Mouse (Mus musculus): ENCODE measurements around the gene Cwh43.

Cwh43 gene

DNA sequence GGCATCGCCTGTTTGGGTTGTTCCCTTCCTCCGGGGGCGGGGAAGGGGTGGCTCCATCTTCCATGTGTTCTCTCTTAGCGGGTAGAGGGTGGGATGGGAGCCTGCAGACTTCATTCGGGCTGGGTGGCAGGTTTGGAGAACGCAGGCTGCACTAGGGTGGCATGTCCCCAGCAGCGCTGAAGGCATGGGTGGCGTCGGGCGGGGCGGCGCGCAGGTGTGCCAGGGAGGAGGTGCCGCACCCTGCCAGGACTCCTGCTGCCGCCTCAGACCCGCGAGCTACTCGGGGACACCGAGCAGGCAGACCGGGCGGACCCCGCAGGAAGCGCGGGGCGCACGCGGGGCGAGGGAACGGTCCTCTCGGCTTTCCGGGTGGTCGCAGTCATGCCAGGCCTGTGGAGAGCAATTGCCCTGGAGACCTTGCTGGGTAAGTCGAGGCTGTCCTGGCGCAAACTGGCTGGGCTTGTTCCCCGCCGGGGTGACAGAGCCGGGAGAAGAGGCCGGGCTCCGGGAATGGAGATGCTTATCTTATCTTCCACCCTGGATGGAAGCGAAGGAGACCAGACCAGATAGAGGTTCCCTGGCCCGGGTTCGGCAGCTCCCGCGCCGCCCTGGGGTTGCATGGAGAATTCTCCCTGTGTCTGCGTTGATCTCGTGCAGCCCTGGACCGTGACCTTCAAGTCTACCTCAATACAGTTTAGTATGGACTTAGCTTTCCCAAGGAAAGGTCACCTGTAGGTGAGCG lies at the start of gene Cwh43:
Gene Cwh43 (plus strand): TSS at position 95 of the 742 bp plus-strand sequence.
- no peak for DNase-seq

DNA sequence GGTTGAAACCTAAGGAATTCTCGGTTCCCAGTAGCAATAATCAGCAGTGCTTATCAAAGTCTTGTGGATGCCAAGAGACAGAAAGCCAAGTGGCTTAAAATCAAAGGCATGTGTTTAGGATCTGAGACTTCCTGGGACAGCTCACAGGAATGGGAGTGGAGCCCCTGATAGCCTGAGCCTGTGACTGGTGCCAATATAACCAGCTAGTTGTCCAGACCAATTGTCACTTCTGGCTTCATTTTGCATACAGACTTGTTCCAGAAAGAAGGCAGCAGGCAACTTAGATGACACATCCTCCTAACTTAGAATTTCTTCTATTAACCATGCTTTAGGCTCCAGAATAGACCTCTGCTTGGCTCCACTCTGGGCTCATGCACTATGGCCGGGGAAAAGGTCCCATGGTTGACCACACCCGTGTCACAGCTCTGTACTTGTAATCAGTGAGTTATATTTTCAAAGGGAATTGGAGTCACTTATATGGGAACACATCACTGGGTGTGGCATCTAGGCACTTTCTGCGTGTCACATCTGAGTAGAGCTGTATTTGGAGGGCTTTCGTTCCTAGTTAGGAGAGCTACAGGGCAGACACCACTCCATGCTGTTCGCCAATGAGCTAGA lies 46.6 kb upstream of the Cwh43 start:
- DNase-seq = no peak

DNA sequence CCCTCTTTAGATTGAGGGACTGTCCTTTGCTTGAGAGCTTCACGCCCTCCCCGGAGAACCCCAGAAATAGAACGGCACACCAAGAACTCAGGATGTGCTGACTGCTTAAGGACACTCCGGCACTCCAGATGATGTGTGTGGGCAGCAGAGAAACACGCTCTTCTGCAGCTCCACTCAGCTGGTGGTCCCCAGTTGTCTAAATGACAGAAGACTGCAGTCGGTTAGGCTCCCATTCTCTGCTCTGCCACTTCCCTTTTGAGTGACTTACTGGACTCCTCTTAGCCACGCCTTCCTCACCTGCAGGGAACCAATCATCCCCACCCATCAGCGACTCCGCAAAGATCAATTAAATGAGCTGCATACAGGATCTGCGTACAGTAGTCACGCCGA lies 46.1 kb upstream of the Cwh43 start:
- DNase-seq = no peak

DNA sequence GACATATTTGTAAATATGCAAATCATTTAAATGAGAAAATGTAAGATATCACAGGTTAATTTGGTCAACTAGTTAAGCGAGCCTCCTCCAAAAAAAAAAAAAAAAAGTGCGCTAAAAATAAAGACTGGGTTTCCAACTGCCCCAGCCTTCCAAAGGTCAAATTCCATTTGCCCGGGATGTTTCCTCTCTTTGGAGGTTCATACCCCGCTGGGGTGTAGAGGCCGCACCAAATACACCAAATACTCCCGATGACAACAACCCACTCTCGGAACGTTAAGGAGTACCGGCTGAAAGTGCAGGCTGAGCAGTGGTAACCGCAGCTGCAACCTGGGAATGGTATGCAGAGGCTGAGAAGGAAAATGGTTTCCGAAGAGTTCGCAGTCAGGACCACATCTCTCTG lies 45.6 kb upstream of the Cwh43 start:
- no peak for DNase-seq

DNA sequence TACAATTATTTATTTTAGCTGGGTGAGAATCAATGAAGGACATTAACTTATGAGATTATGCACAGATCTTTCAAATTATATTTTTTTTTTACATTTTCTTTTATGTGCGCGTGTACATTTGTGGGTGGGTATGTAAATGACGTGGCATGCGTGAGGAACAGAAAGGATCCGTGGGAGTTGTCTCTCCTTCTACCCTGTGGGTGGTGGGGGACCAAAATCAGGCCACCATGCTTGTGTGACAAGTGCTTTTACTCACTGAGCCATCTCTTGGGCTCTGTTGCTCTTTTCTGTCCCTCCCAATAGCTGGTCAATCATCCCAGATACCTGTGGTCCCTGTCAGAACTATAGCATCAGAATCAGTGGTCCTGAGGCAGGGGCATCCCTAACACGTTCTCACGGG lies 43.5 kb upstream of the Cwh43 start:
- DNase-seq = no peak

DNA sequence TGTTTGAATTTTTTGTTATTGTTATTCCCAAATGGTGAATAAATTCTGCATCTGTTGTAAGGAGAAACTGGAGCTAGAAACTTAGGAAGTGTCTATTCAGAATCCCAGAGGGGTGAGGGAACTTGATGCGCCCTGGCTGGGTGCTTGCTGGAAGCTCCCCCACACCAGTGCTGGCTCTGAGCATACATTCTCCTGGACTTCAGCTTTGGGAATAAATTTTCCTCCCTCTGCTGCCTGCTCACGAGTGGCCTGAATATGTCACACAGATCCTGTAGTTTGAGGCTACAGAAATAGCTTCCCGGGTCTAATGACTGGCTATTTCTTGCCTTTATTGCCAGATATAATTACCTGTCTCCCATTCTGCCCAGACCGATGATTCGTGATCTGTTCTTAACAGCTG lies 43.1 kb upstream of the Cwh43 start:
- no peak for DNase-seq

DNA sequence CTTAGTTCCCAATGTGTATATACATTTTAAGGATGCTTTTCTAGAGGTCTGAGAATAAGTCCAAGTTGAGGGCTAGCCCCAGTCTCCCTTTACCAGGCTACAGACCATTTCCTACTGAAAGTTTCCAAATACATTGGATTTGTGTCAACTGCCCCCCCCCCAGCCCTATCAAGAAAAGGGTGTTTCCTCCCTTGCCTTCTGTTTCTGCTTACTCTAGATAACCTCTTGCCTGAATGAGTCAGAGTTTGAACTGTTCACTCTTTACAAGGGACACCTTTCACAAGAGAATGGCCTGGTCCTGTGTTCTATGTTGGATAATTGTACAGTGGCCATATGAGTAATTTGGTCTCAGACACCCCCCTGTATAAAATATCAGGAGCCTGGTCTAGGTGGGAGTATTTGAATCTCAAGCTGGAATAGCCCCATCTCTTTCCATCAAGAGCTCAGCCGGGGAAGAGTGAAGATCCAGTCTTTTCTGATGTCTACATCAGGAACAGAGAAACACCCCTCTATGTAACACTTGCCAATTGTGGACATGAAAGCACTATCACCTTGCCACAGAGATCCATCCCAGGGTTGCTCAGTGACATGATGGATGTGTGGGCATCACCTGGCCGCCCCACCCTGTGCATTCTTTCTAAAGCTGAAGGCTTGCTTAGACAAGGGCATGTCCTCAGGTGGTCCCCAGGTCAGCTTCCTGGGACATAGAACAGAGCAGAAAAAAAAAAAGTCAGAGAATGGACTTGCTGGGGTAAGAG lies 41.6 kb upstream of the Cwh43 start:
- DNase-seq = no peak

DNA sequence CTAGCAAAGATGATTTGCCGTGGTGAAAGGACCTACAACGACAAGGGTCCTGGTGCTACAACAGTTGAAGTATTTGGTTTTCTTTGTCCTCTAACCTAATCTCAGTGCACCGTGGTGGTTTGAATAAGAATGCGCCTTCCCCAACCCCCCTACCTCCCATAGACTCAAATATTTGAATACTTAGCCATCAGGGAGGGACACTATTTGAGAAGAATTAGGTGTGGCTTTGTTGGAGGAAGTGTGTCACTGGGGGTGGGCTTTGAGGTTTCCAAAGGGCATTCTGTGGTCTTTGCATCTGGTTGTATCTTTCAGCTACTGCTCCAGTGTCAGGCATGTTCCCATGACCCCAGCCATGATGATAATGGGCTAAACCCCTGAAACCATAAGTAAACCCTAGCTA lies 38.0 kb upstream of the Cwh43 start:
- DNase-seq = no peak

DNA sequence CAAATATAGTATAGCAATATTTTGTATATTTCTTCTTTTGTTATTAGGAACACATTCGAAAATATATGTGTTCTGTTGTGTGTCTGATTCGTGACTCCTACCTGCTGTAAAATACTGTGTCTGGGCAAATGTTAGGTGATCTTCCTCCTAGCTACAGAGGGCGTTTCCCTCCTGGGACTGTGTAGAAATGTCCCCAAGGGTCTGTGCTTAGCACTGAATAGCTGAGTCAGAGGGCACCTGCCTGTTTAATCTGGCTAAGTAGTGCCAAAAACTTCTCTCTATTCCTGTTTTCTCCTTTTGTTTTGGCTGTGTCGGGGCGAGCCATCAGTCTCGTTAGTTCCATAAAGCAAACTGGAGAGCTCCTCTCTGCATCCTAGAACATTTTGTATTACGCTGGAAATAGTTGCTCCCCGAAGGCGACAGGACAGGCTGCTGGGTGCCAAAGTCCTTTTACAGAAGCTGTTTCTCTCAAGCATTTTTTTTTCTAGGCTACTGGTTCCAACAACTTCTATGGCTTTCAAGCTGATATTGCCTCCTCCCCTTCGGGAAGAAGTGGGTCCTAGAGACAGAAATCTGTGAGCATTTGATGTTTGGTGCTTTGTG lies 36.9 kb upstream of the Cwh43 start:
- DNase-seq = no peak

DNA sequence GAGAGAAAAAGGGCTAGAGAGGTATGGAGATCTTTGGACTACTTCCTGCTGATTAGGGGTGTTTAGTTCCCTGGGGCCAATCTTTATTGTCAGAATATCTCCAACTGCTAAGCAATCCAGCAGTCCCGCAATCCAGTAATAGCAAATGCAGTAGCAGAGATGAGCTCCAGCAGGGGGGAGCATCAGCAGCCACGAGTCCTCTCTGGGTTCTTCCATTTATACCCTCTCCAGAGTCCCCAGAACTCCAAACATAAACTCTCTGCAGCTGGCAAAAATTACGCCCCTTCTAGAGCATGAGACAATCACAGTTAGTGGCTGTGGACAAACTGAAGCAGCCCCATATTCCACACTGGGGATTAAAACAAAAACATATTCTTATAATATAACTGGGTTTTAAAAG lies 36.1 kb upstream of the Cwh43 start:
- DNase-seq = no peak

DNA sequence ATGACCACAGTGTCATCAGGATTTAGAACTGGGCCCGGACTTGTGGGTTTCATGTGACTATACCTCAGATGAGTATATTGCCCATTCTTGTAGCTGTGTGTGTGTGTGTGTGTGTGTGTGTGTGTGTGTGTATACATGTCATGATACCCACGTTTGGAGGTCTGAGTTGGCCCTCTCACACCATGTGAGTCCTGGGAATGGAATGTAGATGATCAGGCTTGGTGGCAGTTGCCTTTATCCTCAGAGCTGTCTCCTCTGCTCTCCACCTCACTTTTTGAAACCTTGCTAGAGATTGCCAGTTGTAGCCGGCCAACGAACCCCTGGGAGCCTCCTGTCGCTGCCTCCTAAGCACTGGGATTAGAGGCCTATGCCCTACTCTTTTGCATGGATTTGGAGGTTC lies 33.3 kb upstream of the Cwh43 start:
- no peak for DNase-seq

DNA sequence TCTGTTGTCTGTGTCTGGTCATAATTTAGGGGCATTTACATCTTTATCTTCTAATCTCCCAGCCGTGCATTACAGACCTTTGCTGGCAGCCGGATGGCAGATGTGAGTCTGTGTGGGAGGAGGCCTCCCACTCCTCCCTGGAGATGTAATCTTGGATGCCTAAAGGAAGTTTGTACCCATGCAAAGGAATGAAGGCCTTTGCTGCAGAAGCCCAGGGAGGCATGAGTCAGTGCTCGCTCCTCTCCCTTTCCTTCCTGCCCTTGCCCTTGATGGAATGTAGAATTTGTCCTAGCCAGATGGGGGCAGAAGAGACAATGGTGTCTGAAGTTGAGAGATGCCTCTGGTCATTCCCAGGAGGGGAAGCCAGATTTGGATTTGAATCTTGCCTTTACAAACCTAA lies 32.7 kb upstream of the Cwh43 start:
- no peak for DNase-seq

DNA sequence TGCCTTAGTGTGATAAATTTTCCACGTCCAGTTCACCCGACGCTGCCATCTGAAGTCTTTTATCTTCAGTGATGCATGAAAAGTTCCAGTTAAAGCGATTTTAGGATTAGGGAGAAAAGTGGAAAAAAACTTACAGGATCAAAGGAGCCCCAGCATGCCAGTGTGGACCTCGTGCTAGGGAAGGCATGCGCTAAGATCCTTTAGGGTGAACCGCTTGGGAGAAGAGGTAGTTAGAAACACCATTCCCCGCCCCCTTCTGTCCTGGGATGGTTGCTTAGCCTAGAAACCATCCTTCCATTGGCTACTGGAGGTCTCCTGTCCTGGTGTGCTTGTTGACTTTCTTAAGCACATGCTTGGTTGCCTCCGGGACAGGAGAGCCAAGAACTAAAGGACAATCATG lies 29.8 kb upstream of the Cwh43 start:
- no peak for DNase-seq

DNA sequence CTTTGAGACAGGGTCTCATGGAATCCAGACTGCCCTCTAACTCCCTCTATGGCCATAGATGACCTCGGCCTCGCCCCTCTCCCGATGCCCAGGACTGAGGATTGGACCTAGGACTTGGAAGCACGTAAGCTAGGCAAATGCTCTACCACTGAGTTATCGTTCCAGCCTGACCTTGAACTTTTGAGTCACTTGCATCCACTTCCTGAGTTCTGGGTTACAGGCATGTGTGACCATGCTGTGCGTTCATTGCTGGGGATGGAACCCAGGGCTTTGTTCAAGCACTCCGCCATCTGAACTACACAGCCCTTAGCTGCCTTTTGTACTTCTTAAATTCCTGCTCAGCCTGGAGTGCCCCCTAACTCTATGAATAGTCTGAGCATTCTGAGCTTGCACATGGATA lies 29.4 kb upstream of the Cwh43 start:
- DNase-seq = no peak

DNA sequence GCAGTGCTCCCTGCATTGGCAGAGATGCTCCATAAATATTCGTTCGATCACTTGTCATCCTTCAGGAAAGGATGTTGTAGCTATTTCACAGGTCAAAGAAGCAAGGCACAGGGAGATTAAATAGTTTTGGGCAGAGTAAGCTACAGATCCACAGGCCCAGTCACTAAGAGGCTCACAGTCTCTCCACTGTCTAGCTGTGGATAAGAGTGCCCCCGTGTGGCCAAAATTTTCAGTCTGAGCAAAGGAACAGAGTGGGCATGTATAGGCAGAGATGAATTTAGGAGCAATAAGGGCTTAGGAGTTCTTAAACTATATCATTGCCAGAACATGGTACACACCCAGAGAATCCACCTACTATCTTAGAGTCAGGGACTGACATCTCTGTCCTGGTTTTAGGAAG lies 26.0 kb upstream of the Cwh43 start:
- DNase-seq = peak; percentile 71 to 77

DNA sequence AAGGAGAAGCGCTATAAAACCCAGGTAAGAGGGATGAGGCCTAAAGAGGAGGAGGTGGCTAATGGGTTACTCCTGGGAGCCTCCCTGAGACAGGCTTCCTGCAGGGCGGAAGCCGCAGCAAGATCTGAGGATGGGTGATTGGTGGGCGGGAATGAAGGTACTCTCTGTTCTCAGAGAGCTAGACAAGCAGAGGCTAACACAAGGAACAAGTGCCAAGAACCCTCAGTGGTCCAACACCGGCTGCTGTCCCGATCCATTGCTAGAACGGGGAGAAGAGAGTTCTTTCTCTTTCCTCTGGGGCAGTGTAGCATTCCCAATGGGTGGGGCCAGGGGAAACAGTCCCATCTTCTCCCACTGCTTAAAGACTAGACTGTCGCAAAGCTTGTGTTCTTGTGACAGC lies 25.0 kb upstream of the Cwh43 start:
- DNase-seq = no peak

DNA sequence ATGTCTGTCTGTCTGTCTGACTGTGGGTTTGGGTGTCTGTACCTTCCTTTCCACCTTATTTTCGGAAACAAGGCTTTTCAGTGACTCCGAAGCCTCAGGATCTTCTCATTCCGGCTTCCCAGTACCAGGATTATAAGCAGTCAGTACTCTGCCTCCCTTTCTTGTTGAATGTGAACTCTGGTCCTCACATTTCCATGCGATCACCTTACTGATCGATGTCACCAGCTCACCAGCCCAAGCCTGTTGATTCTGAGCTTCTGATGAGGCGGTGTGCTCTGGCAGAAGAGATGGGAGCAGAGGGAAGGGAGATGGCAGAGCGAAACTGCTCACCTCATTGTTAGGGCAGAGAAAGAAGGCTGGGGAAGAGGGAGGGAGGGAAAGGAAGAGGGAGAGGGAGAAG lies 24.4 kb upstream of the Cwh43 start:
- no peak for DNase-seq

DNA sequence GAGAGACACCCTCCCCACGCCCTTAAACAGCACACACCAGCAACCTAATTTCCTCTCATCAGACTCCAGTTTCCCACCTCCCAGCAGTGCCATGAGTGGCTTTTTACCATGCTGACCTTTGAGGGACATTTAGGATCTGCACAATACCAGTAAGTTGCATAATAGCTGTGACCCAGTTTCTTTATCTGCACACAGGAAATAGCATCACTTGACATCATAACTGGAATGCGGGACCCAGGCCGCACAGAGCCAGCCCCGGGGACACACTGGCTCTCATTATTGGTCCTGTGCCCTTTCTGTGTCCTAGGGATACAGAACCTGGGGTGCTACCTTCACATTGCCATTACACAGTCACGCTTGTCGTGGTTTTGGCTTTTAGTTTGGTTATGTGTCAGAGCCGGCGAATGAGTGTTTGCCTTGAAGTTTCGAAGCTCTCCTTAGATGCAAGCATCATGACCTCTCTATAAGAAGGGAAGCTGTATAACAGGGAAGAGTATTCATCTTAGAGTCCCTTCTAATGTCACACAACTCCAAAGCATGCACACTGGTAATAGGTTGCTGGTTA lies 23.8 kb upstream of the Cwh43 start:
- DNase-seq = no peak

DNA sequence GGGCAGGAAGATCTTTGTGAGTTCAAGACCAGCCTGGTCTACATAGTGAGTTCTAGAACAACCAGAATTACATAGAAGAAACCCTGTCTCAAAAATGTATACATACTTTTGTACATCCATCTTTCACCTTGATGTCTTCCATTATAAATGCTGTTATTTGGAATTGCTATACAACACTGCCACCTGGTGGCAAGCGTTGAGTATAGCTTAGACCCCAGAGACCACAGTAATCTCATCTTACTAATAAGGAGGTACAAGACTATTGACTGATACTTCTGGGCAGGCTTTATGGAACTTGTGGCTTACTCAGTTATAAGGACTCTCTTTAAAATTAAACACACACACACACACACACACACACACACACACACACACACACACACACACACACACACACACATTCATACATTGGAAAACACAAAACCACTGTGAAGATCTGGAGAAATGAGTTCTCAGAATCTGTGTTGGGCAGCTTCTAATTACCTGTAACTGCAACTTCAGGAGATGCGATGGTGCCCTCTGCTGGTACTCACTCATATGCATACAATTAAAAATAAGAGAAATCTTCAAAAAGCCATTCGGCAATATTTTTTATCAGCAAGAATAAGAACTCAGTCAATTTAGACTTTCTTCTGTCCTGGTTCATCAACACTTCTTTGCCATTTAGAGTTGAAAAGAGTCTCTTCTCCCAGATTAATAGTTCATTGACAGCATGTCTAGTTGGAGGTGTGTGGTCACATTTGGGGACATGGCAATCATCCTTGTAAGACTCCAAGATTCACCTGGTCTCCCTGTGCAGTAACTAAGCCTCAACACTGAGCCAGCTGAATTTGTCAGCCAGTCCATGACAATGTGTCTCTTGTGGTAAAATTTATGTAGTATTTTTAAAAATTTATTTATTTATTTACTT lies 22.9 kb upstream of the Cwh43 start:
- DNase-seq = peak; percentile 54 to 70

DNA sequence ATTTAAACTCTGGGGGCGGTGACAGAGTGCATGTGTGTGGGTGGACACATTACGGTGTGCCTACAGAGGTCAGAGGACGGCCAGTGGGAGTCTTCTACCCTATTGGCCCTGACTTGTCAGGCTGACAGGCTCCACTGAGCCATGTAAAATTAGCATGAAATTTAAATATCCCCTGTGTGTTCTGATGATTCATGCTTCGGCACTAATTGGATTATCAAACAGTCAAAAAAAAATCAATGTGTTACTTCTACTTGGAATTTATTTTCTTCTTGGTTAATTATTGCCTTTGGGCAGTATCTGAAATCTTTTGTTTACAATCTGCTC lies 22.3 kb upstream of the Cwh43 start:
- DNase-seq = no peak

DNA sequence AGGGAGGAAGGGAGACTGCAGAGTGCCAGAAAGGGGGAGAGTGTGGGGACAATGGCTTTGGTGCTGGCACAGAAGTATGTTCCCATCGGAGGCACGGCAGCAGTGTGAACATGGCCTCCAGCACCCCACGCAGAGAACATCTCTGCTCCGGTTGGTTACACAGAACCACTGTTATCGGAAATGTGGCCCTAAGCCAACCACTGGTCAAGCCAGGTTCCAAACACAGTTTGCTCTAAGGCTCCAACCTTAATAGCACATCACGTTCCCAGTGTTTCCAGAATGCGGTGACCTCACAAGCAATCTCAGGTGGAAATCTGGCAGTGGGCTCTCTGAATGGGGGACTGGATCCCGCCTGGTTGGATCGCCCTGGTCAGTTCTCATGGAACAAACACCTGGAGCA lies 12.8 kb upstream of the Cwh43 start:
- DNase-seq = no peak

DNA sequence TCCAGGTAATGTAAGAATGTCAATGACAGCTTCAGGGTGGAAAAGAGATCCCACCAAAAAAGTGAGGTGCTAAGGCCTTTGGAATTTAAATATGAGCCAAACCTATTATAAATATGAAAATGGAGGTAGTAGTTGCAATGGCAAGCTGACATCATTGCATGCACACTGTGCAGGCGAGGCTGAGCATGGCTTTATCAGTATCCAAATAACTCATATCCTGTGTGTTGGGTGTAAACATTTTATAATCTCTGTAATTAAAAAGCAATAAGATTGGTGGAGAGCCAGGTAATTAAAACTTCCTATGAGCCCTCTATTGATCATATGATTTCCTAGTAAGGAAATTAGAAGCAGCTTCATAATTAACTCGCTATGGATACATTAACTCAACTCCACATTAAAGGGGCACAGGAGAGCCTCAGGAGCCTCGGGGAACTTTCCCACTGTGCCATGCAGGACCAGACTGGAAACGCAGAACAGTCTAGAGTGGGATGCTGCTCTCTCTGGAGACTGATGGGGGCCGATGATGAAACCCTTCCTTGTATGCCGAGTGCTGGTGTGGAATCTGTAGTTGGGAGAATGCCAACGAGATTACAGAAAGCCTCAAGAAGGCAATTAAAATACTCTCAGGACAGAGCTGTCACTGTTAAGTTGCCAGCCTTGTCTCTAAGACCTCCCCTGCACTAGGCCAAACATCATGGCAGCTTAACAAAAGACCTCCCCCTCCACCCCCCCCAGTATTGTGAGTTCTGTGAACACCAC lies 5.9 kb upstream of the Cwh43 start:
- no peak for DNase-seq
